Mouse (Mus musculus): ENCODE results near the gene Pef1.

- TF ChIP-seq CTCF (IDR thresholded peaks at IDR 0.05; ENCODE audit: low read depth, low read length) (no peak), POLR2A (IDR thresholded peaks at IDR 0.05; ENCODE audit: extremely low read depth, insufficient read depth, low read length) (no peak)
Measured at GRCm38 (mm10) chr4:130163391-130163861, 61.1 kb downstream of the Pef1 start.

All from liver, adult 2 months (tissue).